Mouse (Mus musculus): ENCODE data around the gene Ep300. TPM values are rescaled to one million over a fixed set of nuclear protein-coding genes. Genes with fewer than 3 reads are reported as not detected.
"Not testable (repeated sequence)": the region's sequence is repeated elsewhere in the genome, so short reads cannot be mapped to it uniquely, and the experiment has no call there.

Ep300 gene
- total RNA-seq, 4 experiments from 2014 or later: 62.2 to 107 (median 76.8) TPM

DNA sequence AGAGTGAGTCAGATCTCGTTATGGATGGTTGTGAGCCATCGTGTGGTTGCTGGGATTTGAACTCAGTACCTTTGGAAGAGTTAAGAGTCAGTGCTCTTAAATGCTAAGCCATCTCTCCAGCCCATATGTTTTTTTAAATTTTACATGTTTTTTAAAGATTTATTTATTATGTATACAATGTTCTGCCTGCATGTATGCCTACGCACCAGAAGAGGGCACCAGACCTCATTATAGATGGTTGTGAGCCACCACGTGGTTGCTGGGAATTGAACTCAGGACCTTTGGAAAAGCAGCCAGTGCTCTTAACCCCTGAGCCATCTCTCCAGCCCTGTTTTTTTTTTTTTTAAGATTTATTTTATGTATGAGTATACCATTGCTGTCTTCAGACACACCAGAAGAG is 116.2 kb downstream of the Ep300 start:
- DNase-seq: not testable (repeated sequence)

Small RNA genes within 50 kb of the gene (microRNA-seq; reads per million reads assigned to microRNA genes)
- 0 to 0.17 reads per million in 2 experiments for gene Gm23880

Other genes with a start within 250 kb of the Ep300 start
- gene Slc25a17, start 224.5 kb upstream of the Ep300 start, total RNA-seq (2022): 100 to 1,000 TPM in 2 of 4 experiments, 10 to 100 TPM in 2; 70.7 to 112 (median 90.9) TPM
- gene St13, start 185.3 kb upstream of the Ep300 start, total RNA-seq (2022): 100 to 1,000 TPM; 163 to 268 (median 222) TPM
- gene Xpnpep3, start 185.2 kb upstream of the Ep300 start, total RNA-seq (2022): 10 to 100 TPM; 24.8 to 34.4 (median 28.9) TPM
- gene Dnajb7, start 177.1 kb upstream of the Ep300 start, total RNA-seq (2022): under 1 TPM in 1 of 4 experiments, not detected in 3; 0.34 TPM
- gene Rbx1, start 119.1 kb upstream of the Ep300 start, total RNA-seq (2022): 100 to 1,000 TPM; 150 to 165 (median 155) TPM
- 10 to 100 TPM; 23.0 to 28.4 (median 24.5) TPM for gene L3mbtl2, start 78.5 kb downstream of the Ep300 start, total RNA-seq (2022)
- 1 to 10 TPM; 2.2 to 5.7 (median 3.5) TPM for gene Chadl, start 111.9 kb downstream of the Ep300 start, total RNA-seq (2022)
- gene Zc3h7b, start 159.7 kb downstream of the Ep300 start, total RNA-seq (2022): 100 to 1,000 TPM in 2 of 4 experiments, 10 to 100 TPM in 2; 66.3 to 109 (median 89.1) TPM
- 10 to 100 TPM; 53.4 to 70.2 (median 60.6) TPM for gene Rangap1, start 160.2 kb downstream of the Ep300 start, total RNA-seq (2022)
- gene Tef, start 217.1 kb downstream of the Ep300 start, total RNA-seq (2022): 100 to 1,000 TPM in 3 of 4 experiments, 10 to 100 TPM in 1; 93.1 to 190 (median 160) TPM

Data from adrenal gland, adult 8-10 months (tissue).